Mouse (Mus musculus): ENCODE results near the gene Pofut1. TPM values are rescaled to one million over a fixed set of nuclear protein-coding genes. Genes with fewer than 3 reads are reported as not detected.

The Pofut1 gene
- 6.2 and 6.7 TPM in 2 replicates for polyA plus RNA-seq (2015; fragmentation: Nextera tagmentation; extraction: Ambion mirVana)

GRCm38 (mm10) chr2:153241250-153242014 is at the start of gene Pofut1, which contains the start of gene Plagl2:
TSS of gene Pofut1 (plus strand) at chr2:153241533.
TSS of gene Plagl2 (minus strand) at chr2:153241426.
- peak within 1 kb of the TSS; percentile 95 for H3K4me3 ChIP-seq (ENCODE audit: low read length)
- no peaks in the 10 kb centered on the region for H3K27me3 ChIP-seq (ENCODE audit: control insufficient read depth, insufficient read depth, low read depth, low read length)
- peak; percentile 96 for ATAC-seq (ENCODE audit: low read depth)
- H3K36me3 ChIP-seq (ENCODE audit: control insufficient read depth, insufficient read depth, low read length) = peaks cover 2% of the 10 kb centered on the region; the same call in 1 of the 2 replicates
- H3K27ac ChIP-seq (ENCODE audit: low read length) = peak within 1 kb of the TSS; percentile 96
- 0% methylated on average over 50 of the region's 72 CpGs for WGBS
- no peaks in the 10 kb centered on the region for H3K9me3 ChIP-seq (ENCODE audit: control insufficient read depth, low read length)
- peak within 1 kb of the TSS; percentile 98 for H3K9ac ChIP-seq (ENCODE audit: low read length)
- H3K4me1 ChIP-seq (replicated peaks; ENCODE audit: control insufficient read depth, insufficient read depth, low read length) = peaks cover 34% of the 10 kb centered on the region
- peak within 1 kb of the TSS; percentile 88 for H3K4me2 ChIP-seq (ENCODE audit: low read depth, low read length)

- Histone ChIP-seq H3K36me3 (ENCODE audit: control insufficient read depth, insufficient read depth, low read length) (peaks cover 37% of the 10 kb centered on the region), H3K4me2 (ENCODE audit: low read depth, low read length) (no peak overlapping the region), H3K27ac (ENCODE audit: low read length) (no peak overlapping the region), H3K9me3 (ENCODE audit: control insufficient read depth, low read length) (no peaks in the 10 kb centered on the region), H3K27me3 (ENCODE audit: control insufficient read depth, insufficient read depth, low read depth, low read length) (no peaks in the 10 kb centered on the region), H3K9ac (ENCODE audit: low read length) (no peak overlapping the region), H3K4me3 (ENCODE audit: low read length) (no peak overlapping the region), H3K4me1 (replicated peaks; ENCODE audit: control insufficient read depth, insufficient read depth, low read length) (no peaks in the 10 kb centered on the region)
- ATAC-seq (ENCODE audit: low read depth) = no peak
- WGBS = 98% methylated on average over 3 of the region's 3 CpGs
These were observed 47.1 kb upstream of the Pofut1 start for GRCm38 (mm10) chr2:153194255-153194654.

- Histone ChIP-seq H3K9me3 (ENCODE audit: control insufficient read depth, low read length) (no peaks in the 10 kb centered on the region), H3K4me1 (replicated peaks; ENCODE audit: control insufficient read depth, insufficient read depth, low read length) (no peaks in the 10 kb centered on the region), H3K9ac (ENCODE audit: low read length) (no peak overlapping the region), H3K4me2 (ENCODE audit: low read depth, low read length) (no peak overlapping the region), H3K4me3 (ENCODE audit: low read length) (no peak overlapping the region), H3K27me3 (ENCODE audit: control insufficient read depth, insufficient read depth, low read depth, low read length) (no peaks in the 10 kb centered on the region), H3K36me3 (ENCODE audit: control insufficient read depth, insufficient read depth, low read length) (peaks cover 40% of the 10 kb centered on the region), H3K27ac (ENCODE audit: low read length) (no peak overlapping the region)
- WGBS = 70% methylated on average over 5 of the region's 5 CpGs
- ATAC-seq (ENCODE audit: low read depth) = no peak
These were observed 42.8 kb upstream of the Pofut1 start for GRCm38 (mm10) chr2:153198485-153198884.

- no peak overlapping the region for H3K4me3 ChIP-seq (ENCODE audit: low read length)
- peaks cover 43% of the 10 kb centered on the region for H3K36me3 ChIP-seq (ENCODE audit: control insufficient read depth, insufficient read depth, low read length)
- 83% methylated on average over 2 of the region's 2 CpGs for WGBS
These were observed 42.2 kb upstream of the Pofut1 start for GRCm38 (mm10) chr2:153199114-153199513.

GRCm38 (mm10) chr2:153202766-153203165 is 38.6 kb upstream of the Pofut1 start:
- H3K36me3 ChIP-seq (ENCODE audit: control insufficient read depth, insufficient read depth, low read length) = peaks cover 35% of the 10 kb centered on the region
- 80% methylated on average over 1 of the region's 1 CpGs for WGBS

More at GRCm38 (mm10) chr2:153199114-153199513, 42.2 kb upstream of the Pofut1 start:
- H3K27me3 ChIP-seq (ENCODE audit: control insufficient read depth, insufficient read depth, low read depth, low read length) = no peaks in the 10 kb centered on the region
- no peaks in the 10 kb centered on the region for H3K4me1 ChIP-seq (replicated peaks; ENCODE audit: control insufficient read depth, insufficient read depth, low read length)
- no peak overlapping the region for H3K9ac ChIP-seq (ENCODE audit: low read length)
- H3K4me2 ChIP-seq (ENCODE audit: low read depth, low read length) = no peak overlapping the region
- no peak for ATAC-seq (ENCODE audit: low read depth)
- H3K9me3 ChIP-seq (ENCODE audit: control insufficient read depth, low read length) = no peaks in the 10 kb centered on the region
- H3K27ac ChIP-seq (ENCODE audit: low read length) = no peak overlapping the region

GRCm38 (mm10) chr2:153208149-153208548 is 33.2 kb upstream of the Pofut1 start:
- Histone ChIP-seq H3K4me3 (ENCODE audit: low read length) (no peak overlapping the region), H3K9ac (ENCODE audit: low read length) (no peak overlapping the region), H3K27ac (ENCODE audit: low read length) (no peak overlapping the region), H3K27me3 (ENCODE audit: control insufficient read depth, insufficient read depth, low read depth, low read length) (no peaks in the 10 kb centered on the region), H3K36me3 (ENCODE audit: control insufficient read depth, insufficient read depth, low read length) (peaks cover 22% of the 10 kb centered on the region), H3K9me3 (ENCODE audit: control insufficient read depth, low read length) (no peaks in the 10 kb centered on the region), H3K4me1 (replicated peaks; ENCODE audit: control insufficient read depth, insufficient read depth, low read length) (no peaks in the 10 kb centered on the region), H3K4me2 (ENCODE audit: low read depth, low read length) (no peak overlapping the region)
- 94% methylated on average over 2 of the region's 2 CpGs for WGBS
- no peak for ATAC-seq (ENCODE audit: low read depth)

More at GRCm38 (mm10) chr2:153202766-153203165, 38.6 kb upstream of the Pofut1 start:
- Histone ChIP-seq H3K27ac (ENCODE audit: low read length) (no peak overlapping the region), H3K9me3 (ENCODE audit: control insufficient read depth, low read length) (no peaks in the 10 kb centered on the region), H3K4me2 (ENCODE audit: low read depth, low read length) (no peak overlapping the region), H3K9ac (ENCODE audit: low read length) (no peak overlapping the region), H3K4me3 (ENCODE audit: low read length) (no peak overlapping the region), H3K4me1 (replicated peaks; ENCODE audit: control insufficient read depth, insufficient read depth, low read length) (no peaks in the 10 kb centered on the region), H3K27me3 (ENCODE audit: control insufficient read depth, insufficient read depth, low read depth, low read length) (no peaks in the 10 kb centered on the region)
- ATAC-seq (ENCODE audit: low read depth) = no peak

- no peak overlapping the region for H3K9ac ChIP-seq (ENCODE audit: low read length)
- WGBS = 82% methylated on average over 5 of the region's 5 CpGs
- no peak overlapping the region for H3K27ac ChIP-seq (ENCODE audit: low read length)
- peaks cover 19% of the 10 kb centered on the region for H3K36me3 ChIP-seq (ENCODE audit: control insufficient read depth, insufficient read depth, low read length)
- no peaks in the 10 kb centered on the region for H3K27me3 ChIP-seq (ENCODE audit: control insufficient read depth, insufficient read depth, low read depth, low read length)
- no peak overlapping the region for H3K4me3 ChIP-seq (ENCODE audit: low read length)
- no peaks in the 10 kb centered on the region for H3K4me1 ChIP-seq (replicated peaks; ENCODE audit: control insufficient read depth, insufficient read depth, low read length)
- no peak overlapping the region for H3K4me2 ChIP-seq (ENCODE audit: low read depth, low read length)
- H3K9me3 ChIP-seq (ENCODE audit: control insufficient read depth, low read length) = no peaks in the 10 kb centered on the region
- no peak for ATAC-seq (ENCODE audit: low read depth)
These were observed 32.0 kb upstream of the Pofut1 start for GRCm38 (mm10) chr2:153209286-153209685.

- ATAC-seq (ENCODE audit: low read depth) = no peak
- Histone ChIP-seq H3K36me3 (ENCODE audit: control insufficient read depth, insufficient read depth, low read length) (peaks cover 16% of the 10 kb centered on the region), H3K4me1 (replicated peaks; ENCODE audit: control insufficient read depth, insufficient read depth, low read length) (no peaks in the 10 kb centered on the region), H3K27ac (ENCODE audit: low read length) (no peak overlapping the region), H3K27me3 (ENCODE audit: control insufficient read depth, insufficient read depth, low read depth, low read length) (no peaks in the 10 kb centered on the region), H3K4me2 (ENCODE audit: low read depth, low read length) (no peak overlapping the region), H3K4me3 (ENCODE audit: low read length) (no peak overlapping the region), H3K9me3 (ENCODE audit: control insufficient read depth, low read length) (no peaks in the 10 kb centered on the region), H3K9ac (ENCODE audit: low read length) (no peak overlapping the region)
- WGBS = 85% methylated on average over 5 of the region's 5 CpGs
These were observed 29.9 kb upstream of the Pofut1 start for GRCm38 (mm10) chr2:153211451-153211850.

GRCm38 (mm10) chr2:153213351-153213750 is 28.0 kb upstream of the Pofut1 start:
- no peaks in the 10 kb centered on the region for H3K9me3 ChIP-seq (ENCODE audit: control insufficient read depth, low read length)
- no peak for ATAC-seq (ENCODE audit: low read depth)
- H3K27me3 ChIP-seq (ENCODE audit: control insufficient read depth, insufficient read depth, low read depth, low read length) = no peaks in the 10 kb centered on the region
- no peak overlapping the region for H3K4me2 ChIP-seq (ENCODE audit: low read depth, low read length)
- 79% methylated on average over 4 of the region's 4 CpGs for WGBS
- H3K27ac ChIP-seq (ENCODE audit: low read length) = no peak overlapping the region
- H3K9ac ChIP-seq (ENCODE audit: low read length) = no peak overlapping the region
- peaks cover 7% of the 10 kb centered on the region for H3K36me3 ChIP-seq (ENCODE audit: control insufficient read depth, insufficient read depth, low read length)
- no peaks in the 10 kb centered on the region for H3K4me1 ChIP-seq (replicated peaks; ENCODE audit: control insufficient read depth, insufficient read depth, low read length)
- no peak overlapping the region for H3K4me3 ChIP-seq (ENCODE audit: low read length)

Measured in lung, embryonic 16.5 days (tissue).